Mouse (Mus musculus) right cerebral cortex, postnatal 10 days (tissue): ENCODE data around the gene Garnl3.
A peak's percentile ranks its signal among the peaks of the same experiment; 100 is the strongest.

Source experiments
- DNase-seq, 2 experiments: peaks; one replicate each; pipeline ENCODE4 v3.0.0; 2021; ENCODE audit warnings: low spot score in 2 of 2

Gene Garnl3

DNA sequence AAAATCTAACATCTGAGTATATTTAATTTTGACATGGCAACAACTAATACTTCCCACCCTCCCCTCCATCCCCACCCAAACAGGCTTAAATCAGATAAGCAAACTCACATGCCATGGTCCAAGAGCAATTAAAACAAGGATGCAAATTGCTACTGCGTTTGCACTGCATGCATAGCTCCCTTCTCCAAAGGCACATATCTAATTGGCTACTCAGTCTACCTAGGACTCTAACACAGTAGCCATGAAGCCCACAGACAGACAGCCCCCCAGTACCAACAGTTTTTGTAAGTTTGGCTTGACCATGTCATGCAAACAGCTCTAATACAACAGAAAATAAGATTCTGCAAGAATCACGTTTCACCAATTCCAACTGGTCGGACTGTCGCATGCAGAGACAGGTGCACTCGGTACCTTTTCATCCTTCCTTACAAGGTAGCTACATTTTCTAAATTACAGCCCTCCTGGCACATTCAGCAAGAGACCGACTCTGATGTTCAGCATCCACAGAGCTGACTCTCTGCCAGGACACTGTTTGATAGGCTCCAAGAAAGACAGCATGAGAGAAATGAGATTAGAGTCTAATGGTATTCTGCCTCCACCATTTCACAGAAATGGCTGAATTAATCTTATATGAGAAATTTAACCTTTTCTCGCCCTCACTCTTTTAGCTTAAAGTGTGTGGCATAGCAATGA, 44.6 kb downstream of the Garnl3 start:
- DNase-seq, result peak in 1 of 2 experiments; percentile 60

DNA sequence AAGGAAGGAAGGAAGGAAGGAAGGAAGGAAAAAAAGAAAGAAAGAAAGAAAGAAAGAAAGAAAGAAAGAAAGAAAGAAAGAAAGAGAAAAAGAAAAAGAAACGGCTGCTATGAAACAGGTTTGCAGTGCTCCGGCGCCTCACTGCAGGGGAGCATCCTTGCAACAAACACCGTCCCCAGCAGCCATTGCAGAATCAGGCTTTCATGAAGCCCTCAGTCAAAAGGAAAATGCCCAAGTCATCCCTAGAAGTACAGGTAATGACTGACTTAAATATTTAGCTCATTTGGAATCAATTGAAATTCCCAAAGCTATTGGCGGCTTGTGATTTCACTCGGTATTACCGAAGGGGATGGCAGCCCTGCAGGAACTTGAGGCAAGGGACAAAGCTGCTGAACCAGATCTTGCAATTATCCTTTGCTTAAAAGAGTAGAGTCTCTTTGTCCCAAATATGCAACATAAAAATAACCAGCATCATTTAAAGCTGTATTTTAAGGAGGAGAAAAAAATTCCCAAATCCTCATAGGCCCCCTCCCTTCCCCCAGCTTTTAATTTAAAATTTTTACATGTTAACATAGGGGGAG, 45.3 kb downstream of the Garnl3 start:
- no peak for DNase-seq

DNA sequence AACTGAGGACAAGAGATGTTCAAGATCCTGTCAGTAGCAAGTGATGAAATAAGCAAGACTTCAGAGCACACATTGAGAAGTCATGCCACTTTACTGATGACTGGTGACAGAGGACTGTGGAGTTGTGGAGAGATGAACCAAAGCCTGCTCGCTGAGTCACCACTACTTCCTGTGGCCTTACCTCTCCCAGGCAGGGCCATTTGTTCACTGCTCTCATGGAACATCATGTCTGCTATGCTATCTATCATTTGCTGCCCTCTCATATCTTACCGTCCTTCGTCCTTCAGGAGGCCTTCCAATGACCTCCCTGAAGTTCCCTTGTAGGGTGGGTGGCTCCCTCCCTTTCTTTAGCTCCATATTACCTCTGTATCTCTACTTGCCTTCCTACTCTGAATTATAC, 47.2 kb downstream of the Garnl3 start:
- DNase-seq, result no peak

DNA sequence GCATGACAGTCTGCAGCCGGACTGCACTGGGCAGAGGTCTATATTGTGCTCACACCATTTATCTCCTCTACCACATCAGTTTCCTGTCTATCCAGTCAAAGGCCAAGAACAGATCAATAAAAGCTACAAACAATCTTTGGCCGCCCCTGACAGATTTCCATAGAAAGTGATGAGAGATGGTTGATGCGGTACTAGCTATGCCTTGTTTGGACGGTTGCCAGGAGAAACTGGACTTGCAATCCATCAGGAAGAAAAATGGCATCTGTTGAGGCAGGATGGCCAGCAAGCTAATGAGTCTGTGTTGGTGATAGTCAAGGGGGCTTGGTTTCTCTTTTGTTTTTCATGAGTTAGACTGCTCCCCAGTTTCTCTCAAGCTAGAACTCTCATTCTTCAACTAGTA, 51.3 kb downstream of the Garnl3 start:
- peak in 1 of 2 experiments; percentile 52 for DNase-seq

DNA sequence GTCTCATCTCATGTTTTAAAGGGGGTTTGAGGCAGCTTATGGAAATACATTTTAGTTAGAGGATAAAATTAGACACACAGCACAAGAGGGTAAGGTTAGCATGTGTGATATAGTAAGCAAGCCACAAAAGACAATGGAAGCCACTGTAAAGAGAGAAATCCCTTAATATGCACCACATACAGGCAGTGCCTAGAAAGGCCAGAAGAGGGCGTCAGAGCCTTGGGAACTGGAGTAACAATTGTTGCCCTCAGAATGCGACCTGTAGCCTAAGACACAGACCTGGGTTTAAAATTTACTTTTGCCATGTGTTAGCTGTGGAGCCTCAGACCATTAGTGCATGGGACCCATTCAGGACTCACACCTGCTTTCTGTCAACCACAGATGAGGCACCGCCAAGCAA, 54.2 kb downstream of the Garnl3 start:
- no peak for DNase-seq

DNA sequence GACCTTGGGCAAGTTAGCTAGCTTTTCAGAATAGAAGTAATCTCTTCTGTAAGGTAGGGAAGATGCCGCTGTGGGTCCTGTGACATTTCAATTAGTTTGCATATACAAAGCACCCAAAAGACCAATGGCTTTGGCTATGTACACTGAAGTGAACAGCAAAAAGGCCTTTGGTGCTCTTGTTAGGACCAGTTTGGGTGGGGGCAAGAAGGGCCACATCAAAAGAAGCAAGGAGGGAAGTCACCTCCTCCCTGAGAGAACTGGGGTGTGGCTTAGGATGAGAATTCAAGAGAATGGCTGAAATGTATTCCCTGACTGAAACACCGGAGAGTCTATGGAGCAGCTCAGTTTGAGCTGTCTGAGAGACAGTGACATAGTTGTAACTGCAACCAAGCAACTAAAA, 56.5 kb downstream of the Garnl3 start:
- no peak for DNase-seq

DNA sequence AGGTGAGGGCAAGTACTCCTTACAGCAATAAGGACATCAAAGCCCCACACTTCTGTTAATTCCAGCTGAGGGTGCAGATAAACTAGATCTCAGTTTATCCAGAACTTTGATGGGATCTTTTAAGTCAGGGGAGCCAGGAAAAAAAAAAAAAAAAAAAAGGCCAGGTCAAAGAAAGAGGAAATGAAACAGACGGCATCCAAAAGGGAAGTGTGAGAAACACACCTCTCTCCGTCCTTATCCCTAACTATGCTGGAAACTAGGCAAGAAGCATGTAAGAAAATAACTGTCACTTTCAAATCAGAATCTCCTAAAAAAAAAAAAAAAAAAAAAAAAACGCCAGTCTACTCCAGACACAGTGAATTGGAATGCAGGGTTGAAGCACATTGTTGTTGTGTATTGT, 57.3 kb downstream of the Garnl3 start:
- no peak for DNase-seq

DNA sequence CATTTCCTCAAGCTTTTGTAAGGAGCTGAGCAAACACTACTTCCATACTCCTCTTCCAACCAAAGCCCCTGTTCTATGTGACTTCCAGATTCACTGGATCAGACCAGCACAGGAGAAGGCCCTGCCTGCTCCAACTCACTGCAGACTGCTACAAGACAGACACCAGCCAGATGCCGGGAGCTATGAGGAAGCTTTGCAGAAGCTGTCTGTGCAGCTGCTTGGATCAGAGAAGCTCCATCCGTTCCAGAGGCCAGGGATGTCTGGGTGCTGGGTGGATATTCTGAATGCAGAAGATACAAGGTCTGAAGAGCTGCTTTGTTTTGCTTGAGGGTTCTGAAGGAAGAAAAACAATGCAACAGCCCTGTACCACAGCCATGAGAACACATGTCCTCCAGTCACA, 59.1 kb downstream of the Garnl3 start:
- DNase-seq, result peak; percentile 48 to 52

DNA sequence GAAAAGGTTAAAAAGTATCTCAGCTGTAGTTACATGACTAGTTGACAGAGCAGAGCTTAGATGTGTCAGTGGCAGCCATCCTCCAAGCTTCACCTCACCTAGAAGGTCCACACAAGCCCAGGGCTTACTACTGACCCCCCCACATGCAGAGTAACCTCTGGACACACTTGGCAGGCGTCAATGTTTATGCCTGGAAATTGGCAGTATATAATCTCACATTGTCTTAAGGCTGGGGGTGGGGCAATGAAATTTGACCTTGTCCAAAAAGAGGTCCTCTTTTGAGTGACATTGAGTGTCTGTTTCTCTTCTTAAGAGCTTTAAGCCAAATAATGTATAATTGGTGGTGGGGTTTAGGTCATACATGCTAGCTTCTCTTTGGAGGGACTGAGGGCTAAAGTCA, 65.8 kb downstream of the Garnl3 start:
- DNase-seq, result no peak

DNA sequence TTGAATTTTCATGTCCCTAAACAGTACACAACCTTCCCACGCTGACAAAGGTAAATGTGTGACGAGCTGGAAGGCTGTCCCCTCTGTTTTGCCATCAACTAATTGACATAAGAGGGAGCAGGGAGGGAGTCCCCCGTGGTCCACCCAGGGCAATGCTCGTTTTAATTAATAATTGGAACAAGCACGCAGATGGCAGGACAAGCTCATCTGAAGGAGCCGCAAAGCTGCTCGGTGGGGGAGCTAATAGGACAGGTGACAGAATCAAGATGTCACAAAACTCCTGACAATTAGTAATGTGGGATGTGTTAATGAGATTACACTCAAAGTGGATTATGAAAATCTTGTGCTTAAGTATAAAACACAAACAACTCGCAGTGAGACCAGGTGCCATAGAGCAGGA, 68.7 kb downstream of the Garnl3 start:
- DNase-seq, result no peak

DNA sequence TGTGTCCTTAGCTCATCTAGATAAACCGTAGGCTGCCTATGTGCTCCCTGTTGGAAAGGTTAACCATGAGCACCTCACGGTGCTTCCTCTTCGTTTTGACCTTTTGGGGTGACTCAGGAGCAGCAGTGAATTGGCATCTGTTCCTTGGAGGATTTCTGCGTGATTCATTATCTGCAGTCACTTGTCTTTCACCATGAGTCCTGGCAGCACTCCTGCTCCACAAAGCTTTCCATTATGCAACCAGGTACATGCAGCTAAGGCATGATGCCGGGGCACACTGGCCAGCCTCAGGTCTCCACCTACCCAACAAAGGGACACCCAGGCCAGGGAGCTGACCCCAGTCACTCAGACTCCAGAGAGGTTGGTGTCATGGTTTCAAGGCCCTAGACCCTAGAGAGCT, 72.5 kb downstream of the Garnl3 start:
- DNase-seq, result no peak

DNA sequence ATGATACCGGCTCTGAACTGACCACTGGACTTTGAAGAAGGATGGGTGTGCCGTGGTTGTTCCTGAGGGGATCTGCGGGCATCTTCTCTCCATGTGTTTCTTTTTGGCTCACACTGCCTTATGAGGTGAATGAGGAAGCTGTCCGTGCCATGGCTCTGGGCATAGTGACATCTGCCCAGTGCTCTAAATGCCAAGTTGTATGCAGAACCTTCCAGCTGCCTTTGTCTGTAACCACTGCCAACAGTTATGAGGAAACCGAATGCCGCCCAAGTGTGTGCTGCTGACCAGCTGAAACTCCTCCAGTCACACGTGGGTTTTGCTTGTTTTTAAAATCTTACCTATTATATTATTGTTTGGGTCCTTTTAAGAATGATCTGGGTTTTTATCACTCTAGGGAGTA, 73.9 kb downstream of the Garnl3 start:
- no peak for DNase-seq

DNA sequence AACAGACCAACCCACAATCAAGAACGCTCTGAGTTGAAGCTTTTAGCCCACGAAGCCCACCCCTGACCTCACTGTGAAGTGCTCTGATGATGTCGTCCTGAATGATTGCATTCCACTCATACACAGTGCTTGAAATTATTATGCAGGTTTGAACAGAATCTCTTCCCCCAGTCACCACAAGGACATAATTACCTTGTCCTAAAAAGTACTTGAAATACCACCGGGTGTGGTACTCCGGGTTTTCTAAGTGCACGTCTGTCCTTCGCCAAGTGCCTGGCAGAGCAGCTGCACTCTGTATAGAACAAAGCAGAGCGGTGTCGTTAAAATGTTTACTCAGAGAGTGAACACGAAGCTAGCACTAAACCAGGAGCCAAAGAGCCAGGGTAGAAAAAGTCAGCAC, 77.5 kb downstream of the Garnl3 start:
- DNase-seq, result no peak

DNA sequence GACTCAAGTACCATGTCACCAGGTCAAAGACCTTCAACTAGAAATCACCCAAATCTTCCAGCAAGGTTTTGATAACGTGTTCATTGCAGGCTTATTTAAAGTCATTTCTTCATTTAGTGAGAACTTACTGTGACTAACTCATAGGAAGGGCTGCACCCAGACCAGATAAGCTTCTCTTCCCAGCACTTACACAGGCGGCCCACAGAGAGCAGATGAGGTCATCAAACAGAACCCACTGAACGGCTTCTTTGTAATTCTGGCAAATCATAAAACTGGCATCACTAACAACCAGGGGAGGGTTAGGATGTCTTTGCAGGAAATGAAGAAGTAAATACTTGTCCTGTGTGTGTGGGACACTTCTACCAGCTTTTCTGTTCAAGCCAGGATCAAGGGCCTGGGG, 84.1 kb downstream of the Garnl3 start:
- no peak for DNase-seq

DNA sequence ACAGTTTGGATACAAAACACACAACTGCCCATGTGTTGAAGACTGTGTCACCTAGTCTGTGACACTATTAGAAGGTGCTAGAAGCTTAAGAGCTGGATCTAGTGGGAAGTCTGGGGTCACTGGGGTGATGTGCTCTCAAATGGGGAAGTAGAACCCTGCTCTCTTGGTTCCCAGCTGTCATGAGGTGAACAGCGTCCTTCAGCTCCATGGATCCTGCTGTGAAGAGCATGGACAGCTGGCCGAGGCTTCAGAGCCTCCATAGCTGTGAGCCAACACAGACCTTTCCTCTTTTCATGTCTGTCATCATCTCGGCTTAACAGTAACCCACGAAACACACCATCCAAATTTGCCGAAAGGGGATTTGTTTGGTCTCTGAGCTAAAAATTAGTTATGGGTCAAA, 84.5 kb downstream of the Garnl3 start:
- no peak for DNase-seq

DNA sequence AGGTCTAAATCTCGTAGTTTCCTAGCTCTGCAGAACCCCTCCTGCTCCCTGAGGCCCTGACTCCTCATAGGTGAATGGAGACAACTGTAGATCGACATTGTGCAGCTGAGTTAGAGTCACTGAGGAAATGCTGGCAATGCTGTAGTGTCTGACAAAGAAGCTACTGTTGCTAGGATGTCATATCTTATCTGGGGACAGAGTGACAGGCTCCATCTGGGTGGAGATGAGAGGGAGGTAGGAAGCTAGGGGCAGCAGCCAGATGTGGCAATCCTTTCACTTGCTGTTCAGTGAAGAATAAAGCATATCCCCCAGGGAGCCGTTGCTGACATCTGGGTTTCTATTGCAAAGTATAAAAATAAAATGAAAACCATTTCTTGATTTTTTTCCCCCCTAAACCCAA, 85.6 kb downstream of the Garnl3 start:
- peak in 1 of 2 experiments; percentile 31 for DNase-seq

DNA sequence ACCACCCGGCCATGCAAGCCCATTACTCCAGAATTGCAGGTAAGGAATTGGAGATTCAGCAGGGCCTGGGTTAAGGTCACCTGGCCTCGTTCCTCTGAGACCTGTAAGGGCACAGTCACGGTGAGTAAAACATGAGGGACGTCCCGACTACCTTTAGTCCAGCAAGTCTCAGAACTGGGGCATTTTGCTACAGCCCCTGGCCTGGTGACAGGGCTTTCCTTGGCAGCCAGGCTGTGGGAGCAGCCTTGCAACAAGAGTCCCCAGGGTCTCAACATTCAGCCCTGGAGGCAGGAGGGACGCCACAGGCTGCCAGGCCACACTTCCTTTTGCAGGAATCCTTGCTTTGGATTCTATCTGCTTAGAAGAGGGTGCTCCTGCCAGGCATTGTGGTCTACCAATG, 88.7 kb downstream of the Garnl3 start:
- DNase-seq, result peak in 1 of 2 experiments; percentile 49

DNA sequence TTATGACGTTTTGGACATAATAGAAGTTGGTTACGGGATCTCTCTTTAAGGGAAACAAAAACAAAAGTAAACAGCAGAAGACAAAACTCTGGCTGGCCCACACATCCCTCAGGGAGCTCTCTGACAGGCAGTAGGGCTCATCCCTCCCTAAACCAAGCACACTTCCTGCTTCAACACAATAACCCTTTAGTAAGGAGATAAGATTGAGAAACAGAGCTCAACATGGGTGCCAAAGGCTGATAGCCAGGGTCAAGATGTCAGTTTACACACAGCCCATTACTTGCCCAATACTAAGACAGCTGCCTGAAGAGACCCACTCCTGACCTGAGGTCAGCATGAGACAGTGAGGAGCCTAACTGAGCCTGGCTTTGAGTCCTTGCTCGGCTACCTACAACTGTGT, 89.9 kb downstream of the Garnl3 start:
- no peak for DNase-seq

DNA sequence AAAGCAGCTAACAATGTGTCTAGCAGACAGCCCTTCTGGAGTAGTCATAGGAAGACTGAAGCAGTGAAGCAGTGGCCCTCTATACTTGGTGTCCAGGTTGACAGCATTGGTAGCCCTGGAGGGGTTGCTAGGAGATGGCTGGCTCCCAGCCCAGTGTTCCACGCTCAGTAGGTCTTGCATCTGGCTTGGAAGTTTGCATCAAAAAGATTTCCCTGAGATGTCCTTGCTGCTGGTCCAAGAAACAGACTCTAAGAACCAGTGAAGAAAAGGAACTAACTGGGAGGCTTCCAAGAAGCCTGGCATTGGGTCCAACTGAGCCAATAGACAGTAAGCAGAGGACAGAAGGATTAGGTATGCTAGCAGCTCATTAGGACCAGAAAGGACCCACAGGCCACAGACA, 94.0 kb downstream of the Garnl3 start:
- DNase-seq, result peak; percentile 87 to 92

DNA sequence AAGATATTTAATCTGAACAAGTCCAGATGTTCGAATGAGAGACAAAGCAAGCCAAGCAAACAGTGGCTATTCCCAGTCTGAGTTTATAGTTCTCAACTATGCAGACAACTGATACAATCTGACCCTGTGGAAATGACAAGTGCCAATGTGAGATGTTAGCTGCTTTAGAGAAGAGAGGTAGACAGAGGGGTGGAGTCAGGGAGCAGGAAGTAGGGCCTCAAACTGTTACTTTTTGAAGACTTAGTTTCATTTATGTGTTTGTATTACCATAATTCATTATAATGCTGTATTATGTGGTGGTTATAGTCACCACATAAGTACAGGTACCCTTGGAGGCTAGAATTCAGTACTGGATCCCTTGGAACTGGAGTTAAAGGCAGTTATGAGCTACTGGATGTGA, 96.2 kb downstream of the Garnl3 start:
- DNase-seq, result no peak

DNA sequence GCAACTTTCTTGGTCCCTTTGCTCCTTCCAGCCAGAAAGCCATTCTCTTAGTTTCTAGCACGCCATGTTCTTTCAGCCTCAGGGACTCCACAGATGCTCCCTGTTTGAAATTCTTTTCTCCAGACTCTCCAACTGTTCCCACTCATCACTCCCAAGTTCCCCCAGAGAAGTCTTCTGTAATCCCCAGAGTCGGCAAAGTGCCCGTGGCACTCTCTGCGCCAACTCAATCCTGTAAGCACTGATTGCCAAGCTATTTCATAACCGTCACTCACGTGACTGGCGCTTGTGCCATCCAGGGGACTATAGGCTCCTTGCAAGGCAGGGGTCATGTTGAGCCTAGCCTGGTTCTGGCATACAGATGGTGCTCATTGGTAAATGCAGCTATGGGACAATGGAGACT, 98.2 kb downstream of the Garnl3 start:
- peak; percentile 87 to 89 for DNase-seq

DNA sequence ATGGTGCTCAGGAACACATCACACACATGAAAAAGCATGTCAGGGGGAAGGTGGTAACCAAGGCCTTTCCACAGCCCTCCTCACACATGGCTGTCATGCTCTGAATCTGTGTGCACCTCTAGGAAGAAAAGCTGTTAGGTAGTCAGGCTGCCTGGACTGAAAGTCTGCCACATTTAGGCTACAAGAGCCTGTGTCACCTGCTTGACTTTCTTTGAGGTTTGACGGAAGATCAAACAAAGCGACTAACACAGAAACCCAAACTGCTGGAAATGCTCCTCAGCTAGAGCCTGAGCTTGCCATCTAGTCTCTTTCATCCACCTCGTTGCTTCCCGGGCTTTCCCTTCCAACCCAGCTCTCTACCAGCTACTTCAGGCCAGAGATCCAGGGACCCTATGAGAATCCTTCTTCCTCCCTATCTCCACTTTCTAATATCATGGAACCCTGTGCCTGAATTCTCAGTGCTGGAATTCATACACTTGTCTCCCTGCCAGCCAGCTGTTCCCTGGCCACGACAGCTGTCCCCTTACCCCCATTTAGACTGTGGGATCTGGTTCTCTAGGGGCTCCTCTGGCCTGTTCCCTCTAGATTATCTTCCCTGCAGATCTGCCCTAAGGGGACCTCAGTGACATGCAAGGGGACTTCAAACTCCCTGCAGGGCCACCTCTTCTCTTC, 98.9 kb downstream of the Garnl3 start:
- no peak for DNase-seq

DNA sequence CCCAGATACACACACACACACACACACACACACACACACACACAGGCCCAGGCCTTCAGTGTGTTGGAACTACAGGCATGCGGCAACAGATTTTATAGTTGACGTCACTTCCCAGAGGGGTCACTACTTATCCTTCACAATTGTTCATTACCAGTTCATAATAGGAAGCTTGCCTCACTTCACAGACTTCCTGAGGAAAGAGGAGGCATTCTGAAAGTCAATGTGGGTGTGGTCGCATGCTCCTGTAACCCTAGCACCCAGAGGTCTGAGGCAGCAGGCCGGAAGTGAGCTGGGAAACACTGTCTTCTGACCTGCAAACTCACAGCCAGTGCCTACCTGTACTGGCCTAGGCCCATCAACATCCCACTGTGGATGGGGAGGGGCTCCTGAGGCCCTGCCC, 106.4 kb downstream of the Garnl3 start:
- no peak for DNase-seq
